Mouse (Mus musculus) MEL (cell line): ENCODE data around the gene Rnase9.

Experiments
- CTCF ChIP-seq, 3 experiments: IDR thresholded peaks in 2 of 3; conservative IDR thresholded peaks in 1 of 3; 2 replicates each; pipeline ENCODE4 v1.5.1; 2011 to 2012; ENCODE audit warnings: low read length in 3 of 3, low read depth in 2 of 3, mild to moderate bottlenecking in 2 of 3, improper control_type of control experiment in 1 of 3, inconsistent platforms in 1 of 3, mixed read lengths in 1 of 3, moderate library complexity in 1 of 3; ENCODE audit not compliant: control insufficient read depth in 1 of 3, insufficient read depth in 1 of 3, poor library complexity in 1 of 3, severe bottlenecking in 1 of 3
- EP300 ChIP-seq, 2 experiments: IDR thresholded peaks; 2 replicates each; pipeline ENCODE4 v1.6.1; 2011; ENCODE audit warnings: improper control_type of control experiment in 2 of 2, low read length in 2 of 2, low read depth in 1 of 2, mild to moderate bottlenecking in 1 of 2
- MXI1 ChIP-seq: IDR thresholded peaks from 2 replicates; pipeline ENCODE4 v1.6.1; 2011; ENCODE audit warnings: mild to moderate bottlenecking, low read depth, low read length, improper control_type of control experiment
- POLR2A ChIP-seq, 2 experiments: IDR thresholded peaks; 2 replicates each; pipeline ENCODE4 v1.6.1; 2011 to 2012; ENCODE audit warnings: low read length in 2 of 2, mild to moderate bottlenecking in 2 of 2, control low read depth in 1 of 2, improper control_type of control experiment in 1 of 2, low read depth in 1 of 2, moderate library complexity in 1 of 2; ENCODE audit not compliant: control insufficient read depth in 1 of 2, insufficient read depth in 1 of 2, poor library complexity in 1 of 2
- RAD21 ChIP-seq: IDR thresholded peaks from 2 replicates; pipeline ENCODE4 v1.6.1; 2011; ENCODE audit warnings: mild to moderate bottlenecking, low read depth, low read length, improper control_type of control experiment

GRCm38 (mm10) chr14:51089674-51090076 lies 48.0 kb upstream of the Rnase9 start:
- TF ChIP-seq CTCF (IDR thresholded peaks at IDR 0.05 in 2 of 3, conservative IDR thresholded peaks at IDR 0.05 in 1 of 3; ENCODE audit: control insufficient read depth in 1 of 3, insufficient read depth in 1 of 3, low read depth in 2 of 3, low read length in 3 of 3, poor library complexity in 1 of 3, severe bottlenecking in 1 of 3) (no peak), EP300 (IDR thresholded peaks at IDR 0.05; ENCODE audit: low read depth in 1 of 2, low read length in 2 of 2) (no peak), MXI1 (no peak), POLR2A (IDR thresholded peaks at IDR 0.05; ENCODE audit: control insufficient read depth in 1 of 2, insufficient read depth in 1 of 2, low read depth in 1 of 2, low read length in 2 of 2, poor library complexity in 1 of 2) (no peak), RAD21 (no peak)
